Comparison of ENCODE assay signal across 15 mouse cellular contexts in genomic region chr8:46568942-46569341, GRCm38 (mm10). TPM values are rescaled to one million over a fixed set of nuclear protein-coding genes. Genes with fewer than 3 reads are reported as not detected.
DNase-seq lines count a peak whose midpoint lies in the region; ATAC-seq and TF ChIP-seq lines count a peak whose summit lies in the region.
"Had no signal": no experiment of that assay in that cellular context is flagged by ENCODE, and none has a peak within 500 bp of the region (broad histone marks: within the 10 kb centered on the region; RNA-seq: fewer than 3 reads in every experiment).

No protein-coding gene starts in this region.

- no peak for ATAC-seq in neural tube, embryonic 15.5 days (ENCODE audit: low FRiP score)

- H3K9ac ChIP-seq in neural tube, embryonic 15.5 days (replicated peaks), result no peak overlapping the region
- H3K9ac ChIP-seq: limb, embryonic 13.5 days had no signal

- DNase-seq in embryo, embryonic 10.5 days (ENCODE audit: low spot score), result peak; percentile 27
- no peak for DNase-seq in embryo, embryonic 10 days (ENCODE audit: low spot score)
- DNase-seq in layer of hippocampus, adult 2 months (ENCODE audit: low spot score in 2 of 2), result no peak
- no peak for DNase-seq in layer of hippocampus, adult 9-11 months
- peak; percentile 43 for DNase-seq in 3T3-L1 (ENCODE audit: low read depth, low spot score)
- DNase-seq in brain, embryonic 14.5 days (ENCODE audit: low read depth), result no peak
- DNase-seq in gastrocnemius, adult 18-20 months (ENCODE audit: low spot score), result no peak
- DNase-seq: adrenal gland, postnatal 10 days; cerebellum, adult 11 months; heart, adult 11 months; kidney, adult 11 months; right cerebral cortex, adult 18-20 months had no signal

- H3K27me3 ChIP-seq in neural tube, embryonic 15.5 days (replicated peaks), result no peaks in the 10 kb centered on the region
- H3K27me3 ChIP-seq: limb, embryonic 13.5 days; megakaryocyte, embryonic 14.5 days had no signal

- 75% methylated on average over 2 of the region's 2 CpGs for WGBS in neural tube, embryonic 15.5 days

- H3K4me3 ChIP-seq in layer of hippocampus, adult 2 months, result no peak overlapping the region
- no peak overlapping the region for H3K4me3 ChIP-seq in neural tube, embryonic 15.5 days (replicated peaks)
- H3K4me3 ChIP-seq: limb, embryonic 13.5 days; megakaryocyte, embryonic 14.5 days had no signal

- H3K36me3 ChIP-seq in neural tube, embryonic 15.5 days, result 0 out of 2 replicates have a peak, but pooled peaks cover 1% of the 10 kb centered on the region

- no peak overlapping the region for H3K27ac ChIP-seq in layer of hippocampus, adult 2 months
- no peak overlapping the region for H3K27ac ChIP-seq in neural tube, embryonic 15.5 days (replicated peaks)
- H3K27ac ChIP-seq: limb, embryonic 13.5 days had no signal

- H3K4me2 ChIP-seq in neural tube, embryonic 15.5 days, result no peak overlapping the region
- H3K4me2 ChIP-seq: limb, embryonic 13.5 days had no signal

- H3K9me3 ChIP-seq in neural tube, embryonic 15.5 days (replicated peaks), result no peaks in the 10 kb centered on the region
- H3K9me3 ChIP-seq: limb, embryonic 13.5 days; megakaryocyte, embryonic 14.5 days had no signal

- TF ChIP-seq POLR2A in brain, embryonic 14.5 days (IDR thresholded peaks at IDR 0.05; ENCODE audit: borderline replicate concordance, extremely low read depth, insufficient read depth, insufficient read length, poor library complexity, severe bottlenecking), result no peak

- H3K4me1 ChIP-seq in neural tube, embryonic 15.5 days, result no peaks in the 10 kb centered on the region
- H3K4me1 ChIP-seq: limb, embryonic 13.5 days had no signal

- TF ChIP-seq CTCF in layer of hippocampus, adult 2 months (conservative IDR thresholded peaks at IDR 0.05), result peak; percentile 56
- TF ChIP-seq CTCF in brain, embryonic 14.5 days (IDR thresholded peaks at IDR 0.05; ENCODE audit: borderline replicate concordance, extremely low read depth, insufficient read depth, insufficient read length), result peak; percentile 41; the same call in 1 of the 2 replicates

RNA-seq across cellular contexts. Expression of gene Cenpu, which starts 17.1 kb away (rescaled TPM):
- total RNA-seq in layer of hippocampus, adult 2 months (2021), result 1 to 10 TPM; 1.2 to 2.3 TPM
- polyA plus RNA-seq in brain, embryonic 14.5 days (2012; rRNA removed), result 4.0 and 7.1 TPM in 2 replicates
- 6.3 and 8.2 TPM in 2 replicates for polyA plus RNA-seq in neural tube, embryonic 15.5 days (2015; fragmentation: Nextera tagmentation; extraction: Ambion mirVana)
- not detected for total RNA-seq in gastrocnemius, adult 18-20 months (2021)

RNA-seq across cellular contexts. Expression of gene Primpol, which starts 48.1 kb away (rescaled TPM):
- total RNA-seq in layer of hippocampus, adult 2 months (2021), result 1 to 10 TPM; 4.3 to 8.7 TPM
- 2.8 and 5.0 TPM in 2 replicates for polyA plus RNA-seq in brain, embryonic 14.5 days (2012; rRNA removed)
- 8.4 and 9.5 TPM in 2 replicates for polyA plus RNA-seq in neural tube, embryonic 15.5 days (2015; fragmentation: Nextera tagmentation; extraction: Ambion mirVana)
- total RNA-seq in gastrocnemius, adult 18-20 months (2021), result 1 to 10 TPM; 1.4 to 1.6 TPM

RNA-seq across cellular contexts. Expression of gene Casp3, which starts 48.1 kb away (rescaled TPM):
- total RNA-seq in layer of hippocampus, adult 2 months (2021), result 1 to 10 TPM; 9.1 to 10.0 TPM
- 132 and 135 TPM in 2 replicates for polyA plus RNA-seq in brain, embryonic 14.5 days (2012; rRNA removed)
- 192 and 212 TPM in 2 replicates for polyA plus RNA-seq in neural tube, embryonic 15.5 days (2015; fragmentation: Nextera tagmentation; extraction: Ambion mirVana)
- 1 to 10 TPM in 1 of 2 experiments, under 1 TPM in 1; 0.94 to 1.5 TPM for total RNA-seq in gastrocnemius, adult 18-20 months (2021)

Comparison
In these comparisons a context has a peak if more than half of its experiments do, and no peak if none do; other contexts are left out.
1. DNase-seq: peak in embryo, embryonic 10.5 days (single experiment) and 3T3-L1 (single experiment); none in embryo, embryonic 10 days (single experiment), layer of hippocampus, adult 2 months (0 of 2), layer of hippocampus, adult 9-11 months (single experiment), brain, embryonic 14.5 days (single experiment) and gastrocnemius, adult 18-20 months (single experiment).
2. RNA of gene Casp3, which starts 48.1 kb away (total RNA-seq): 9.1 to 10.0 TPM in layer of hippocampus, adult 2 months; 0.94 to 1.5 TPM in gastrocnemius, adult 18-20 months; every median in the first group is over 4 times any median in the second.